ENCODE assay signal across 8 mouse cellular contexts in the genomic region with DNA sequence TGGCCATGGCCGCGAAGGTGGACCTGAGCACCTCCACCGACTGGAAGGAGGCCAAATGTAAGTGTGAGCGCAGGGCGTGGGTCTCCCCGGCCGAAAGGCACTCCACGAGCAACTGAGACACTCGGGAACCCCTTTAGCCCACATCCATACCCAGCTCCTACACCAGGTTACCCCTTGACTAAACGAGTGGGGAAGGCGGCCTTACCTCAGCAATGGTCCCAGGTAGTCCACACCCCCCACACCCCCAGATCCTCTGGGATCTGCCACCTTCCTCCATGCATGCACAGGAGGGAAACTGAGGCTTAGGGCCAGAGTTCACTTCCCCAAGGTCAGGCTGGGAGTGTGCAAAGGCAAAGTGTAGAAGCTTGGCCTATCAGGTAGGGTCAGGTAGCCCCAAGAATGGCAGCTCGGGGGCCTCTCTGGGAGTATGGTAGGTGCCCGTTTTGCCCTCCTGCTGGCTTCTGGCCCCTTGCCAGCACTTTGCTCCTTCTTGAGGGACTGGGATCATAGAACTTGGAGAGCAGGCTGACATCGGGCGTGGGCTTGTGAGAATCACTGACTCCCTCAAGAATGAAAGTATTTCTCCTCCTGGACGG. TPM values are rescaled to one million over a fixed set of nuclear protein-coding genes. Genes with fewer than 3 reads are reported as not detected.
A peak's percentile ranks its signal among the peaks of the same experiment; 100 is the strongest.
DNase-seq lines count a peak whose midpoint lies in the region; ATAC-seq and TF ChIP-seq lines count a peak whose summit lies in the region.

No protein-coding gene starts in this region.

- no peak for DNase-seq in gastrocnemius, adult 2 months
- DNase-seq in gastrocnemius, postnatal 4 days (ENCODE audit: low spot score in 2 of 2) = no peak
- DNase-seq in spleen, adult 2 months (ENCODE audit: low read depth in 1 of 2, low spot score in 2 of 2) = no peak
- DNase-seq in spleen, postnatal 14 days (ENCODE audit: low spot score in 2 of 2) = no peak
- peak; percentile 80 to 87 for DNase-seq in kidney, postnatal 25 days
- DNase-seq in midbrain, embryonic 11.5 days (ENCODE audit: low spot score, missing footprints) = peak; percentile 86
- DNase-seq in embryo, embryonic 10 days (ENCODE audit: low spot score) = no peak

- 3% methylated on average over 16 of the region's 16 CpGs for WGBS in spleen, adult 2 months
- WGBS in embryonic facial prominence, embryonic 12.5 days = 2% methylated on average over 16 of the region's 16 CpGs
- 4% methylated on average over 16 of the region's 16 CpGs for WGBS in midbrain, embryonic 11.5 days

- H3K27ac ChIP-seq in gastrocnemius, adult 2 months = peak overlapping the region; percentile 98
- no peak overlapping the region for H3K27ac ChIP-seq in spleen, adult 2 months (ENCODE audit: insufficient read depth, low read length)
- H3K27ac ChIP-seq in embryonic facial prominence, embryonic 12.5 days = no peak overlapping the region
- H3K27ac ChIP-seq in midbrain, embryonic 11.5 days (ENCODE audit: low read depth, low read length) = no peak overlapping the region

- peak overlapping the region; percentile 64 for H3K9ac ChIP-seq in embryonic facial prominence, embryonic 12.5 days
- H3K9ac ChIP-seq in midbrain, embryonic 11.5 days (ENCODE audit: low read length) = peak overlapping the region; percentile 67

- H3K4me1 ChIP-seq in spleen, adult 2 months (ENCODE audit: control insufficient read depth, insufficient read depth, insufficient read length) = peaks cover 12% of the 10 kb centered on the region
- peaks cover 23% of the 10 kb centered on the region for H3K4me1 ChIP-seq in embryonic facial prominence, embryonic 12.5 days
- H3K4me1 ChIP-seq in midbrain, embryonic 11.5 days (ENCODE audit: control insufficient read depth, insufficient read depth, low read length) = peaks cover 15% of the 10 kb centered on the region

- no peaks in the 10 kb centered on the region for H3K27me3 ChIP-seq in spleen, adult 2 months (ENCODE audit: control insufficient read depth, insufficient read depth, low read length)
- peaks cover 7% of the 10 kb centered on the region; the same call in 1 of the 2 replicates for H3K27me3 ChIP-seq in embryonic facial prominence, embryonic 12.5 days
- peaks cover 6% of the 10 kb centered on the region for H3K27me3 ChIP-seq in midbrain, embryonic 11.5 days (ENCODE audit: control insufficient read depth, insufficient read depth, low read length)

- no peak for TF ChIP-seq CTCF in gastrocnemius, adult 2 months (IDR thresholded peaks at IDR 0.05)
- no peak for TF ChIP-seq CTCF in spleen, adult 2 months (IDR thresholded peaks at IDR 0.05; ENCODE audit: extremely low read depth, insufficient read depth, insufficient read length, insufficient replicate concordance)

- H3K4me2 ChIP-seq in embryonic facial prominence, embryonic 12.5 days (replicated peaks) = peak overlapping the region; percentile 100
- H3K4me2 ChIP-seq in midbrain, embryonic 11.5 days = peak overlapping the region; percentile 100

- H3K9me3 ChIP-seq in embryonic facial prominence, embryonic 12.5 days = no peaks in the 10 kb centered on the region
- H3K9me3 ChIP-seq in midbrain, embryonic 11.5 days (ENCODE audit: control insufficient read depth, low read length) = no peaks in the 10 kb centered on the region

- TF ChIP-seq POLR2A in spleen, adult 2 months (IDR thresholded peaks at IDR 0.05; ENCODE audit: low read depth, low read length) = no peak

- intact Hi-C loops in gastrocnemius, adult 2 months (cut with DNase I) = no loop called here

- peak; percentile 24; the same call in 1 of the 2 replicates for ATAC-seq in embryonic facial prominence, embryonic 12.5 days (ENCODE audit: insufficient number of reproducible peaks, insufficient read depth, low FRiP score, low TSS enrichment)
- peak; percentile 35 for ATAC-seq in midbrain, embryonic 11.5 days (ENCODE audit: low FRiP score)

- H3K4me3 ChIP-seq in gastrocnemius, adult 2 months = peak overlapping the region; percentile 96
- H3K4me3 ChIP-seq in spleen, adult 2 months (ENCODE audit: extremely low read depth, insufficient read depth, insufficient read length) = peak overlapping the region; percentile 82
- H3K4me3 ChIP-seq in embryonic facial prominence, embryonic 12.5 days = peak overlapping the region; percentile 67
- peak overlapping the region; percentile 59 for H3K4me3 ChIP-seq in midbrain, embryonic 11.5 days (ENCODE audit: low read depth, low read length)

- no peaks in the 10 kb centered on the region for H3K36me3 ChIP-seq in spleen, adult 2 months (ENCODE audit: control insufficient read depth, insufficient read depth, low read length)
- H3K36me3 ChIP-seq in embryonic facial prominence, embryonic 12.5 days = no peaks in the 10 kb centered on the region
- H3K36me3 ChIP-seq in midbrain, embryonic 11.5 days (ENCODE audit: control insufficient read depth, insufficient read depth, low read length) = no peaks in the 10 kb centered on the region

RNA-seq across cellular contexts. Expression of a gene that starts 0.6 kb away (rescaled TPM):
- total RNA-seq in gastrocnemius, adult 2 months (2021) = 100 to 1,000 TPM; 261 to 294 TPM
- total RNA-seq in gastrocnemius, postnatal 4 days (2021) = 100 to 1,000 TPM; 233 to 237 TPM
- polyA plus RNA-seq in spleen, adult 2 months (2012; rRNA removed) = 13.4 and 17.9 TPM in 2 replicates
- 11.3 and 12.2 TPM in 2 replicates for polyA plus RNA-seq in embryonic facial prominence, embryonic 12.5 days (2016; fragmentation: Nextera tagmentation; extraction: Ambion mirVana)
- polyA plus RNA-seq in midbrain, embryonic 11.5 days (2014; fragmentation: Nextera tagmentation; extraction: Ambion mirVana) = 2.2 and 3.0 TPM in 2 replicates

RNA-seq across cellular contexts. Expression of a gene that starts 17.5 kb away (rescaled TPM):
- 100 to 1,000 TPM in 1 of 2 experiments, 10 to 100 TPM in 1; 89.9 to 125 TPM for total RNA-seq in gastrocnemius, adult 2 months (2021)
- total RNA-seq in gastrocnemius, postnatal 4 days (2021) = 100 to 1,000 TPM; 122 to 129 TPM
- polyA plus RNA-seq in spleen, adult 2 months (2012; rRNA removed) = 27.4 and 31.3 TPM in 2 replicates
- 273 and 275 TPM in 2 replicates for polyA plus RNA-seq in embryonic facial prominence, embryonic 12.5 days (2016; fragmentation: Nextera tagmentation; extraction: Ambion mirVana)
- 410 and 416 TPM in 2 replicates for polyA plus RNA-seq in midbrain, embryonic 11.5 days (2014; fragmentation: Nextera tagmentation; extraction: Ambion mirVana)

RNA-seq across cellular contexts. Expression of a gene that starts 38.0 kb away (rescaled TPM):
- total RNA-seq in gastrocnemius, adult 2 months (2021) = under 1 TPM; 0.71 to 0.86 TPM
- 1 to 10 TPM; 5.3 to 5.4 TPM for total RNA-seq in gastrocnemius, postnatal 4 days (2021)
- 194 and 240 TPM in 2 replicates for polyA plus RNA-seq in spleen, adult 2 months (2012; rRNA removed)
- polyA plus RNA-seq in embryonic facial prominence, embryonic 12.5 days (2016; fragmentation: Nextera tagmentation; extraction: Ambion mirVana) = 6.5 and 7.2 TPM in 2 replicates
- 6.7 and 7.3 TPM in 2 replicates for polyA plus RNA-seq in midbrain, embryonic 11.5 days (2014; fragmentation: Nextera tagmentation; extraction: Ambion mirVana)

RNA-seq across cellular contexts. Expression of a gene that starts 48.3 kb away (rescaled TPM):
- total RNA-seq in gastrocnemius, adult 2 months (2021) = under 1 TPM; 0.53 to 0.54 TPM
- 1 to 10 TPM in 1 of 2 experiments, under 1 TPM in 1; 0.91 to 1.4 TPM for total RNA-seq in gastrocnemius, postnatal 4 days (2021)
- 0.14 and 0.16 TPM in 2 replicates for polyA plus RNA-seq in spleen, adult 2 months (2012; rRNA removed)
- polyA plus RNA-seq in embryonic facial prominence, embryonic 12.5 days (2016; fragmentation: Nextera tagmentation; extraction: Ambion mirVana) = 6.6 and 6.8 TPM in 2 replicates
- polyA plus RNA-seq in midbrain, embryonic 11.5 days (2014; fragmentation: Nextera tagmentation; extraction: Ambion mirVana) = 7.5 and 8.2 TPM in 2 replicates

Comparison
In these comparisons a context has a peak if more than half of its experiments do, and no peak if none do; other contexts are left out.
1. DNase-seq: peak in kidney, postnatal 25 days (2 of 2) and midbrain, embryonic 11.5 days (single experiment); none in gastrocnemius, adult 2 months (single experiment), gastrocnemius, postnatal 4 days (0 of 2), spleen, adult 2 months (0 of 2), spleen, postnatal 14 days (0 of 2) and embryo, embryonic 10 days (single experiment).
2. RNA of a gene that starts 38.0 kb away (polyA plus RNA-seq): 194 to 240 TPM in spleen, adult 2 months; 6.7 to 7.3 TPM in midbrain, embryonic 11.5 days and 6.5 to 7.2 TPM in embryonic facial prominence, embryonic 12.5 days; every median in the first group is over 10 times any median in the second.
3. Peak in every context shown above with its lines, with median percentiles within 50 percentile points of each other: H3K4me3 ChIP-seq.